Mouse (Mus musculus) adipocyte (in vitro differentiated cells): ENCODE results near the gene Hist1h1d.
"Not testable (repeated sequence)": the region's sequence is repeated elsewhere in the genome, so short reads cannot be mapped to it uniquely, and the experiment has no call there.

Source experiments
- DNase-seq: peaks from one replicate; pipeline ENCODE4 v3.0.0-alpha.2; 2016; ENCODE audit warnings: low spot score

Gene Hist1h1d

DNA sequence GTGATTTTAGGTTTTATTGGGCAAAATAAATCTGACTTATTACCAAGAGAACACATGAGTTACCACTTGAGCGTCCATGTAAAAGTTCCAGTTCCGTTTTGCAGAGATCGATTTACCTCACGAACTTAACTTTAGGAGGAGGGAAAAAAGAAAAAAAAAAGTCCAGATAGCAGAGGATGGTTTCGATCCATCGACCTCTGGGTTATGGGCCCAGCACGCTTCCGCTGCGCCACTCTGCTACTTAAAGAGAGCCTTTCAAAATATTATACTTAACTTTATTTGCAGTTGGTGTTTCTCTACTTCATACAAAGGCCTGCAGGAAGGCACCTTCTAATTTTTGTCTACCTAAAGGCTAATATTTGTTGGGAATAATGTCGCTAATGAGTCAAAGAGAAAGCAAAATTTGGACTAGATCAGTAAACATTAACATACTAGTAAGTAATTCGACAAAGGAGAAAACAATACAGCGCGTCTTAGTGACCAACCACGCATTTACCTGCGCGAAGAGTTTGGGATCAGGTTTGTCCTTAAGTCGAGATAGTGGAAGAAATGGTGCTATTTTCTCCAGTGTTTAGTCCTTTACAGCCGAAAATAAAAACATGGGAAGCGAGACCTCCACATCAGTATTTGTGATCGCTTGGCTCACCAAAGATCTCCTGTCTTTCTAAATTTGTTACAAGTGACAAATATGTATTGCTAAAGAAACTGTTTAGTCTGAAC is 22.7 kb upstream of the Hist1h1d start:
- peak; percentile 73 for DNase-seq

DNA sequence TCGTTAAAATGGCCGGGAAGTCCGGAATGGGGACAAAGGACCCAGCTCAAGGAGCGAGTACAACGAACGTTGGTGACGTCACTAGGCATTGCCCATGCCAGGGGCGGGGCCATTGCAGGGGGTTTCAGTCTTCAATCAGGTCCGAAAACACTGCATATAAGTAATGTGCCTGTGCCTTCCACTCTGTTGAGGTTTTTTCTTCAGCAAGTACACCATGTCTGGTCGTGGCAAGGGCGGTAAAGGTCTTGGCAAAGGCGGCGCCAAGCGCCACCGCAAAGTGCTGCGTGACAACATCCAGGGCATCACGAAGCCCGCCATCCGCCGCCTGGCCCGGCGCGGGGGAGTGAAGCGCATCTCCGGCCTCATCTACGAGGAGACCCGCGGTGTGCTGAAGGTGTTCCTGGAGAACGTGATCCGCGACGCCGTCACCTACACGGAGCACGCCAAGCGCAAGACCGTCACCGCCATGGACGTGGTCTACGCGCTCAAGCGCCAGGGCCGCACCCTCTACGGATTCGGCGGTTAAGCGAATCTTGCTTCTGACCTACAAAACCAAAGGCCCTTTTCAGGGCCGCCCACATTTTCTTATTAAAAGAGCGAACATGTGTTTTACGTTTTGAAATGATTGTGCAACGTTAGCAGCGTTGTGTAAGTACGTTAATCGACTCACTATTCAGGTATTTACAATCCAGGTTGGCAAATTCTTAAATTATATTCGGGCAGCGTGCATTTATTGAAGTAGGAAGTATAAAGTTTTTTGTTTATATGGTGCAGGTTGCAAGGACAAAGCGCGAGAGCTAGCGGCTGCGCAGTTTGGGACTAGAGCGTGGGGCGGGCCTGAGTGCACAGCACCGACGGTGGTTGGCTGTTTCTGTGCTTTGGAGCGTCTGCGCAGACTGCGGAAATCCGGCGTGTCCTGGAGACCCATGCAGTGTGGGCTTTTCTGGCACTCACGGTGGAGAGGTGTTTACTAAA is 21.9 kb upstream of the Hist1h1d start, which contains the start of gene Hist1h4h:
Gene Hist1h4h, plus strand, starts transcription at position 150 of the 975 bp plus-strand sequence.
- DNase-seq = peak; percentile 97

DNA sequence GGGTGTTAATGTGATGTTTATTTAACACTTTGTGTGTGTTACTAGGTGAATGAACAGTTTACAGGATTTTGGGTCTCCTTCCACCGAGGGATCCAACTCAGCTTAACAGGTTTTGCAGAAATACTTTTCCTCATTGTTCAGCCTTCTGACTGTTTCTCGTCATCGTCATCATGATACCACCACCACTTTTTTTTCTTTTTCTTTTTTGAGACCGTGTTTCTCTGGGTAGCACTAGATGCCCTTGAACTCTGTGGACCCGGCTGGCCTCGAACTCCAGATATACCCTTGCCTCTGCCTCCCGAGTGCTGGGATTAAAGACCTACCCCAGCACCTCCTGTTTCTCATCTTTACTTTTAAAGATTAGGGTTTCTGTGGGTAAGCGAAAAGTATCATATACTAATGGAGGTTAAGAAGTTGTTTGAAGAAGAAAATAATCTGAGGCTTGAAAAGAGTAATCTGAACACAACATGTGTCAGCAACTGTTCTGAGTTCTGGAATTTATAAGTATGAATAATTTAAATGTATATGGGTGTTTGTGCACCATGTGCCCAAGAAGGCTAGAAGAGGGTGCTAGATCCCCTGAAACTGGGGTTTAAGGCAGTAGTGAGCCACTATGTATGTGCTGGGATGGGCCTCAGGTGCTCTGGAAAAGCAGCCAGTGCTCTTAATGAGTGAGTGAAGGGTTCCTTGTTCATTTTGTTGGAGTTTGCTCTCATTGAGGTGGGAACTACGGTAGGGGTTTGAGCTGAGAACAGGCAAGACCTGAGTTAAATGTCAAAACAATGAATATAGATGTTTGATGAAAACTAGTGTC is 20.6 kb upstream of the Hist1h1d start:
- no peak for DNase-seq

DNA sequence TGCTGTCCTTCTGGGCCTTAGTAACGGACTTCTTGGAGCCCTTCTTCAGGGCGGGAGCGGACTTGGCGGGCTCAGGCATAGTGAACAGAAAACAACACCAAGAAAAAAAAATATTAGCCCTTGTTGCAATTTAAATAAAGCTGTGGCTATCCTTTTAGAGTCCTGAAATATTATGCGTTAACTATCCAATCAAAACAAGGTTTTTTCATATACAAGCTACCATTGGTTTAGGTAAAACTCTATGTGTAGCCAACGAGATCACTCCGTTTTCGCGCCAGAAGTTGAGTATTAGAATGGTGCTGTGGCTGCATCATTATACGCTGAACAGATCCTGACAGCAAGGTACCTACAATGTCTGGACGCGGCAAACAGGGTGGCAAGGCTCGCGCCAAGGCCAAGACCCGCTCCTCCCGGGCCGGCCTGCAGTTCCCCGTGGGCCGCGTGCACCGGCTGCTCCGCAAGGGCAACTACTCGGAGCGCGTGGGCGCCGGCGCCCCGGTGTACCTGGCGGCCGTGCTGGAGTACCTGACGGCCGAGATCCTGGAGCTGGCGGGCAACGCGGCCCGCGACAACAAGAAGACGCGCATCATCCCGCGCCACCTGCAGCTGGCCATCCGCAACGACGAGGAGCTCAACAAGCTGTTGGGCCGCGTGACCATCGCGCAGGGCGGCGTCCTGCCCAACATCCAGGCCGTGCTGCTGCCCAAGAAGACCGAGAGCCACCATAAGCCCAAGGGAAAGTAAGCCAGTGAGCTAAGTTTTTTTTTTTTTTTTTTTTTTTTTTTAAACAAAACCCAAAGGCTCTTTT is 19.3 kb upstream of the Hist1h1d start, which contains the start of gene Hist1h2af:
Gene Hist1h2af, plus strand, starts transcription at position 347 of the 808 bp plus-strand sequence.
- peak; percentile 83 for DNase-seq

DNA sequence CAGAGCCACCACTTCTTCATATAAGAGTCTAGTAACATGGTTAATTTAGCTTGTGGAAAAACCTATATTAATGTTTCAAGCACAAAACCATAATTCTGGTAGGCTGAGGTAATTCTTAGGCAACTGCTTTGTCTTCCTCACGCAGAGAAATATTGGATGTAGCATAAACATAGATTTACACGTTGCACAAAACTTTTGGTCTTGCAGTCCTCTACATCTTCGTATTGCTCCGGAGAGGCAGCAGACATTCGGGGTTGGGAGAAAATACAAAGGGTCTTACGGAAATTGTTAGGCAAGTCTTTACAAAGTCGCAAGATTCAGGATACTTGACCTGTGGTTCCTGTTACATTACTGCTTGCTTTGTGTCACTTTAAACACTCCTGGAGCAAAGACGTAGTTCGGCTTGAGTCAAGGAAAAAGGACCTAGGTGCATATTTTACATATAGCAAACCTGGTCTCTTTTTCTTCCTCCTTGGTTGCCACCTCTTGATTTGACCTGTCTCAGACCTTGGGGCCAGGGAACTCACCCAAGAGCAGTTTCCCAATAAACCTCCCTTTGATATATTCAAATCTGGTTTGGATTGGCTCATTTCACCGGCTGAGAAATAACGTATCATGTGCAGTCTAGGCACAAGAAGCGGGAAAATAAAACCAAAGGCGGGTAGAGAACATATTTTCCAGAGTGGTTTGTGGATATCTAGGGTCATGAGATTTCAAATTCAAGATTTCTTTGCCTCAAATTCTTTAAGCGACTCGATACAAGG is 18.5 kb upstream of the Hist1h1d start:
- DNase-seq = no peak

DNA sequence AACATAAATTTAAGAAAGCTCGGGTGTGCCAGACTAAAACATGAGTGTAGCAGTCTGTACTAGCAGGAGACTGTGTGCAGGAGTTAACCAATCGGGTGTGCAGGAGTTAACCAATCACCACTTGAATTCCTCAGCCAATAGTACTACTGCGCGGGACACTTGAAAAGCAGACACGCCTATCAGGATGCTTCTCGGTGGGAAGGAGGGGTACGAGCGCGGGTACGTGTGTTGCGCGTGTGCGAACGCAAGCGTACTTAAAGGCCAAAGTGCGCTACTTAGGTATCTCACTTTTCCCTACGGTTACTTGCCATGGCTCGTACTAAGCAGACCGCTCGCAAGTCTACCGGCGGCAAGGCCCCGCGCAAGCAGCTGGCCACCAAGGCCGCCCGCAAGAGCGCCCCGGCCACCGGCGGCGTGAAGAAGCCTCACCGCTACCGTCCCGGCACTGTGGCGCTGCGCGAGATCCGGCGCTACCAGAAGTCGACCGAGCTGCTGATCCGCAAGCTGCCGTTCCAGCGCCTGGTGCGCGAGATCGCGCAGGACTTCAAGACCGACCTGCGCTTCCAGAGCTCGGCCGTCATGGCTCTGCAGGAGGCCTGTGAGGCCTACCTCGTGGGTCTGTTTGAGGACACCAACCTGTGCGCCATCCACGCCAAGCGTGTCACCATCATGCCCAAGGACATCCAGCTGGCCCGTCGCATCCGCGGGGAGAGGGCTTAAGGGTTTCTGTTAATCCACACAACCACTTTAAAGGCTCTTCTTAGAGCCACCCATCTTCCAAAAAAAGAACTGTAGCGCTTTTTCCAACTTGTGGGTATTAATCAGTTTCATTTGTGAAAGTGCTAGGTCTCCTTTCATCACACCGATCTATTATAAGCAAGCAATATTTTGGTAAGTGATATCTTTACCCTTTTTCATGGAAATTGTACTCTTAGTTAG is 17.7 kb upstream of the Hist1h1d start, which contains the start of gene Hist1h3g:
Gene Hist1h3g, plus strand, starts transcription at position 286 of the 939 bp plus-strand sequence.
- peak; percentile 92 for DNase-seq

DNA sequence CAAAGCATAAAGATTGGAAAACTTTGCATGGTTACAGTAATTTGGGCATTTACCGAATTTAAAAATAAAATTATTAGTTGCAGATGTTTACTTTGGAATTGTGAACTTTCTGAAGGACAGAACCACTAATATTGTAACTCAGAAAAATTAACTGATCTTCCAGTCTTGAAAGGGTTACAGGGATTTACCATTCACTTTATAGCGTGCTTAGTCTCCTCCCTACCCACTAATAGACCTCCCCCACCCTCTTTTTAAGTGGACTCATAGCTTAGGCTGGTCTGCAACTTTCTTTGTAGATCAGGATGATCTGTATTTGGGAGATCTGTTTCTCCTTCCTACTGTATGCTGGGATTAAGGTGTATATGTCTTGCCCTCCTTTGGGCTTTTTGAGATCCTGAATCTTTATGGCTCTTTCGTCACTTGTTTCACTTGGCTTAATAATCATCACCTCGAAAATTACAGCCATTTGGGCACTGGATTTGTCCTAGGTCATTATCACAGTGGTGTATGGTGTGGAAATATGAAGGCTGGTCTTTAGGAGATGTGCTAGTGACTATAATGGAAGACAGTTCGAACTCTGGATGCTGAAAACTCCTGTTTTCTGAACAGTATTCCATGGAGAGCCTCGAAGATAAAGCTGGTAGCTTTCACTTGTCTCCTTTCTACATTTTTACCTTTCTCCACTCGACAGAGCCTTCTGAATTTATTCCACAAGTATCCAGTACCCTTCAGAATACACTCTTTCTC is 16.8 kb upstream of the Hist1h1d start:
- no peak for DNase-seq

DNA sequence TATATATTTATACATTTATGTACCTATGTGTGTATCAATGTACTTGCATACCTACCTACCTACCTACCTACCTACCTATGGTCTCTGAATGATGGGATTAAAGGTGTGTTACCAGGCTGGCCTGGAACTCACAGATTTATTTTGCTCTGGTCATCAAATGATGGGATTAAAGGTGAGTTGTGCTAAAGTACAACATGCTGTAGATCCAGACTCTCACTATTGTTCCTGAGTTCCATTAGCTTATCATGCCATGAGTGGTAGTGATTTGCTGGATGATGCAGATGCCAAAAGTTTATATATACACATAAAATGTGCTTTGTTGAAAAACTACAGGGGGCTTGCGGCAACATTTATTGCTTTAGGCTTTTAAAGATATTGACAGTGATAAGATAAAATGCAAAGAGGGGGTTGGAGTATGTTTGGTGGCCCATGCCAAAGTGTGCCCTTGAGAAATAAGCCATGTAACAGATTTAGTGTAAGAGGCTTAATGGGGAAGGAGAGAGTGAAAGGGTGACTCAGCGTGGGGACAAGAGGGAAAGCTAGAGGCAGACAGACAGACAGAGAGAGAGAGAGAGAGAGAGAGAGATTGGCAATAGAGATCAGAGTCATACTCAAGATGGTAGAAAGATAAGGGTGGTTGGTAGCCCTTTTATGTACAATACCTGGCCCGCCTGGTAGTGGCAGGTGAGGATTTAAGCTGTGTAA is 15.9 kb upstream of the Hist1h1d start:
- DNase-seq = no peak

DNA sequence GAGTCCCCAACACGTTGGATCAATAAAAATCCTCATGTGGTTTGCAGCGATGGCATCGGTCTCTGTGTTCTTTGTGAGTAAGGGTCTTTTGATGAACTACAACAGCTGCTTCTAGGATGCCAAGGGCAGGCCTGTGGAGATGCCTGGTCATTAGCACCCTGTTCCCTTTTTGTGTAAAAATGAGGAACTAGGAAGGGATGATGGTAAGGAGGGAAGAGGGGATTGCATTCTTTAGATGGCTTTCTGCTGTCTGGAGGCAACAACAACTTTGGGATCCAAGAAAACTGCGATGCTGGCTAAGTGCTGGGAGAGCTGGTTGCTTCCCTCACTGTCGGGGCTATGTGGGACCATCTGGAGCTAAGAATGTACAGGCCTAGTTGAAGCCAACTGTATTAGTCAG is 14.8 kb upstream of the Hist1h1d start:
- no peak for DNase-seq

DNA sequence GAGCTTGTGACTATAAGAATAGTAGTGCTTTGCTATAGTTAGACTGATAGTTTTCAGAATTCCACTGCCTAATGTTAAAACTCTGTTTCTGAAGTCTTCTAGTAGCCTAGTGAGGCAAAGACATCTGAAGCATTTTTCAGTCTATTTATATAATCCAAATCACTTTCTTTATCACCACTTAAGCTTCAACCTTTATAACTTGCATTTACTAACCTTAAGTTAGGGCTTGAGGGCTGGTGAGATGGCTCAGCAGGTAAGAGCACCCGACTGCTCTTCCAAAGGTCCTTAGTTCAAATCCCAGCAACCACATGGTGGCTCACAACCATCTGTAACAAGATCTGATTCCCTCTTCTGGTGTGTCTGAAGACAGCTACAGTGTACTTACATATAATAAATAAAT is 13.2 kb upstream of the Hist1h1d start:
- DNase-seq = not testable (repeated sequence)

DNA sequence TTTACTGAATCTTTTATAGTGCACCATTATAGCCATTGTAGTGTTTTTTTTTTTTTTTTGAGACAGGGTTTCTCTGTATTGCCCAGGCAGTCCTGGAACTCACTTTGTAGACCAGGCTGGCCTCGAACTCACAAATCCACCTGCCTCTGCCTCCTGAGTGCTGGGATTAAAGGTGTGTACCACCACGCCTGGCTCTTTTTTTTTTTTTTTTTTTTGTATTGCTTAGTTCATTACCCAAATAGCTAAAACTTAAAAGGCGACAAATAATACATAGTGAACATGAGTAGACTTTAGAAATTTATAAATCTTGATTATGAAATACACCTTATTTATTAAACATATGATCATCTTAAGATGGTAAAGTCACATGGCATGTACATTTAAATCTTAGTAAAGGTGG is 11.6 kb upstream of the Hist1h1d start:
- DNase-seq = no peak

DNA sequence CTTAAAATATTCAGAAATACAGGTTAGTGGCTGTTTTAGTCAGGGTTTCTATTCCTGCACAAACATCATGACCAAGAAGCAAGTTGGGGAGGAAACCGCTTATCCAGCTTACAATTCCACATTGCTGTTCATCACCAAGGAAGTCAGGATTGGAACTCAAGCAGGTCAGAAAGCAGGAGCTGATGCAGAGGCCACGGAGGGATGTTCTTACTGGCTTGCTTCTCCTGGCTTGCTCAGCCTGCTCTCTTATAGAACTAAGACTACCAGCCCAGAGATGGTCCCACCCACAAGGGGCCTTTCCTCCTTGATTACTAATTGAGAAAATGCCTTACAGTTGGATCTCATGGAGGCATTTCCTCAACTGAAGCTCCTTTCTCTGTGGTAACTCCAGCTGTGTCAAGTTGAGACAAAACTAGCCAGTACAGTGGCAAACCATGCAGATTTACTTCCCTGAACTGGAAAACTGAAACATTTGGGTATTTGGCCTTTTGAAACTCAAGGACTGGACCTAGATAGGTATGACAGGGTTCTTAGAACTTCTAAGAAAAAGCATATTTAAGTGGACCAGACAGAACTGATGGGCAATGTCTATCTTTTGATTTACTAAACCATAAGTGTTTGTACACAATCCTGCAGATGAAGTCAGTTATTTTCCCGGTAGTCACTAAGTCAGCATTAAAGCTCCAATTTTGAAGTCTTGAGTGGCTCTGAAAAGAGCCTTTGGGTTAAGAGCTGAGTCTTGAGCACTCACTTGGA is 10.7 kb upstream of the Hist1h1d start:
- DNase-seq = not testable (repeated sequence)

DNA sequence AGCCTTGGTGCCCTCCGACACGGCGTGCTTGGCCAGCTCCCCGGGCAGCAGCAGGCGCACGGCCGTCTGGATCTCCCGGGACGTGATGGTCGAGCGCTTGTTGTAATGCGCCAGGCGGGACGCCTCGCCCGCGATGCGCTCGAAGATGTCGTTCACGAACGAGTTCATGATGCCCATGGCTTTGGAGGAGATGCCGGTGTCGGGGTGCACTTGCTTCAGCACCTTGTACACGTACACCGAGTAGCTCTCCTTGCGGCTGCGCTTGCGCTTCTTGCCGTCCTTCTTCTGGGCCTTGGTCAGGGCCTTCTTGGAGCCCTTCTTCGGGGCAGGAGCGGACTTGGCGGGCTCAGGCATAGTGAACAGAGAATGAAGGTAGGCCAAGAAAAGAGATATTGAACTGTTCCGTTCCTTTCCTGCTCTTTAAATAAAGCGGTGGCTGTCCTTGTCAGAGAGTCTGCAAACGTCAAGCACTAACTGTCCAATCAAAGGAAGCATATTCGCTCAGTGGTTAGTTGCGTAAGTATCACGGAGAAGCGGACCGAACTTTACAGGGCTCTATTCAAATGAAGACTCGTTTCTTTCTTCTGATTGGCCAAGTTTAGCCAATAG is 10.0 kb upstream of the Hist1h1d start, which contains the start of gene Hist1h2bh:
Gene Hist1h2bh, minus strand, starts transcription at position 394 of the 609 bp plus-strand sequence.
- DNase-seq = peak; percentile 91

DNA sequence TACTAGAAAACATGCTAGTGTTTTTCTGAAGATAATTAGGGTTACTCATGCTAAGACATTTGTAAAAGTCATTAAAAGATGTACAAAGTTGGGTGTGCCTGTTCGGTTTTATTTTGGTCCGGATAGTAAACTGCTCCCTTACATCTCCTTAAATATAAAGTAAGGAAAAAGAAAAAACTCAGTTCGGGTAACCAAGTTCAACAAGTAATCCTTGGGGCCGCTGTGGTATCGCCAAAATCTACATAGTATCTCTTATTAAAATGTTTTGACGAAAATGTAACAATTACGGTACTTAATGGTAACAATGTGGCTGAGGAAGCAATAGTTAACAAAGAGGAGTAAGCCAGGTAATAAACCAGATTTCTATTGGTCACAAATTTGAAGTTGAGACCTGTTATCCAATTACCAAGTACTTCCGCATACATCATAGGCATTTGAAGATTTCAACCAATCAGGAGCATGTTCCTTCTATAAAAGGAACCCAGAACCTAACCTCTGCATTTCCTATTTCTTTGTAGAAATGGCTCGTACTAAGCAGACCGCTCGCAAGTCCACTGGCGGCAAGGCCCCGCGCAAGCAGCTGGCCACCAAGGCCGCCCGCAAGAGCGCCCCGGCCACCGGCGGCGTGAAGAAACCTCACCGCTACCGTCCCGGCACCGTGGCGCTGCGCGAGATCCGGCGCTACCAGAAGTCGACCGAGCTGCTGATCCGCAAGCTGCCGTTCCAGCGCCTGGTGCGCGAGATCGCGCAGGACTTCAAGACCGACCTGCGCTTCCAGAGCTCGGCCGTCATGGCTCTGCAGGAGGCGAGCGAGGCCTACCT is 8.9 kb upstream of the Hist1h1d start, which contains the start of gene Hist1h3f:
Gene Hist1h3f, plus strand, starts transcription at position 88 of the 822 bp plus-strand sequence.
- DNase-seq = peak; percentile 92

DNA sequence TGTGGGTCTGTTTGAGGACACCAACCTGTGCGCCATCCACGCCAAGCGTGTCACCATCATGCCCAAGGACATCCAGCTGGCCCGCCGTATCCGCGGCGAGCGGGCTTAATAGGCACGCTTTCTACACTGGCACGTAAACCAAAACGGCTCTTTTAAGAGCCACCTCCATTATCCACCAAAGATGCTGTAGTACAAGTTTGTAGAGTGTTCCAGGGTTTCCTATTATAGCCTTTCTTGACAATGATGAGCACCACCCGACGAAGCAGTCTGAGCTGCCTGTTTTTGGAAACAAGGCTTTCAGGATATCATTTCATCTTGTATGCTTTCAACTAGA is 8.3 kb upstream of the Hist1h1d start:
- DNase-seq = not testable (repeated sequence)

DNA sequence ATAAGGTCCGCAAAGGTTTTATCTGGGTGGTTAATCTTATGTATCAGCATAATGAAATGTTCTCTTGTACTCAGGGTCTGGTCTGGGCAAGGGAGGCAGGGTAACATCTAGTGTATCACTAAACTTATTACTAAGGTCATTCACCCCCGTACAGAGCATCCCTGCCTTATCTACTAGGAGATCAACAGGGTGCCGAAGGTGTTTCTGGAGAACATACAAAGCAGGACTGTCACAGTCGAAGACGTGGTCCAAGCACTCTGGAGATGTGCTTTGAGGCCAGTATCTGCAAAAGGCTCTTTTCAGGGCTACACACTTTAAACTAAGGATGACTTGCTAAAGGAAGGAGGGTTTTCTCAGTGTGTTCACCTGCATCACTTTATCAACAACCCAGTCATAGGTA is 6.4 kb upstream of the Hist1h1d start:
- DNase-seq = no peak
